31 mouse cellular contexts compared by ENCODE assay signal in the genomic region with DNA sequence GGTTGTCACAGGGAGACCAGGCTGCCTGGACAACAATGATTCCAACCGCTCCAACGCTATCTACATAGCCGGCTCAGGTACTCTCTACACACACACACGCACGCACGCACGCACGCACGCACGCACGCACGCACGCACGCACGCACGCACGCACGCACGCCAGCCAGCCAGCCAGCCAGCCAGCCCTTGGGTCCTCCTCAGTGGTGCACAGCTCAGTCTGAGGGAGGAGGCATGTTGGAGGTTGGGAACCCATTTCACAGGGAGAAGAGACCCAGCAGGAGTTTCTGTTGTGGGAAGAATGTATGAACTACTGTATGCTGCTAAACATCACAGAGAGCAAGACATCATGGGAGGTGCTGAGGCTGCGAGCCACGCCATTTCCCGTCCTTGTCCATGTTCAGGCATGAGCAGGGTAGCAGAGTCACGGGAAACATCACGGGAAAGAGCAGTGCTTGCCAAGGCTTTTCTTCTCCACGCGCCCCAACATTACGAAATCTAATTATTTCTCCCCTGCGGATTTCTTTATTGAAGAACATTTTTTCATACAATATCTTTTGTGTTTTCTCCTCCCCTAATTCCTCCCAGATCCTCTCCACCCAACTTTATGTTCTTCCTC. TPM values are rescaled to one million over a fixed set of nuclear protein-coding genes. Genes with fewer than 3 reads are reported as not detected.
"Had no signal": no experiment of that assay in that cellular context is flagged by ENCODE, and none has a peak within 500 bp of the region (broad histone marks: within the 10 kb centered on the region; RNA-seq: fewer than 3 reads in every experiment).

No protein-coding gene starts in this region.

- H3K27ac ChIP-seq: kidney, postnatal 0 days; left cerebral cortex, adult 2 months; limb, embryonic 10.5 days; limb, embryonic 13.5 days; liver, embryonic 12.5 days; liver, embryonic 15.5 days; lung, embryonic 15.5 days; midbrain, embryonic 15.5 days; neural tube, embryonic 12.5 days; neural tube, embryonic 15.5 days; stomach, postnatal 0 days had no signal

- H3K27me3 ChIP-seq: limb, embryonic 13.5 days; lung, embryonic 15.5 days; midbrain, embryonic 15.5 days; neural tube, embryonic 12.5 days had no signal

- H3K4me1 ChIP-seq: liver, embryonic 15.5 days; midbrain, embryonic 15.5 days; neural tube, embryonic 12.5 days; neural tube, embryonic 15.5 days had no signal

- H3K36me3 ChIP-seq: limb, embryonic 10.5 days; limb, embryonic 13.5 days; liver, embryonic 12.5 days; liver, embryonic 15.5 days; lung, embryonic 15.5 days; midbrain, embryonic 15.5 days; neural tube, embryonic 12.5 days; neural tube, embryonic 15.5 days had no signal

- H3K9ac ChIP-seq: limb, embryonic 13.5 days; liver, embryonic 12.5 days; liver, embryonic 15.5 days; lung, embryonic 15.5 days; midbrain, embryonic 15.5 days; neural tube, embryonic 12.5 days; neural tube, embryonic 15.5 days had no signal

- H3K4me3 ChIP-seq: left cerebral cortex, adult 2 months; limb, embryonic 10.5 days; limb, embryonic 13.5 days; liver, embryonic 12.5 days; liver, embryonic 15.5 days; lung, embryonic 15.5 days; megakaryocyte, embryonic 14.5 days; midbrain, embryonic 15.5 days; neural tube, embryonic 12.5 days; neural tube, embryonic 15.5 days had no signal

- H3K4me2 ChIP-seq: limb, embryonic 13.5 days; liver, embryonic 12.5 days; liver, embryonic 15.5 days; lung, embryonic 15.5 days; midbrain, embryonic 11.5 days; midbrain, embryonic 15.5 days; neural tube, embryonic 12.5 days; neural tube, embryonic 15.5 days had no signal

- DNase-seq: kidney, adult 2 months; kidney, postnatal 36 days; layer of hippocampus, postnatal 36 days; liver; lung, adult 18-20 months; lung, postnatal 10 days; lung, postnatal 36 days; right cerebral cortex, adult 18-20 months; right cerebral cortex, postnatal 14 days; right cerebral cortex, postnatal 4 days; thymus, adult 2 months; thymus, postnatal 14 days; thymus, postnatal 4 days had no signal

- ATAC-seq: liver, embryonic 12.5 days; midbrain, embryonic 15.5 days had no signal

- H3K9me3 ChIP-seq: limb, embryonic 10.5 days; limb, embryonic 13.5 days; liver, embryonic 12.5 days; liver, embryonic 15.5 days; lung, embryonic 15.5 days; megakaryocyte, embryonic 14.5 days; midbrain, embryonic 15.5 days; neural tube, embryonic 12.5 days; neural tube, embryonic 15.5 days had no signal

RNA-seq across cellular contexts. Expression of gene Ace3, which starts 38.6 kb away (rescaled TPM):
- total RNA-seq: layer of hippocampus, adult 8-10 months; layer of hippocampus, postnatal 10 days; layer of hippocampus, postnatal 36 days; left cerebral cortex, adult 2 months; left cerebral cortex, postnatal 10 days had no signal
- polyA plus RNA-seq: kidney, embryonic 14.5 days; kidney, postnatal 0 days; limb, embryonic 10.5 days; limb, embryonic 13.5 days; liver, embryonic 12.5 days; liver, embryonic 15.5 days; midbrain, embryonic 11.5 days; midbrain, embryonic 15.5 days; neural tube, embryonic 12.5 days; neural tube, embryonic 15.5 days; stomach, embryonic 14.5 days; stomach, postnatal 0 days; thymus, adult 2 months had no signal
